Mouse (Mus musculus): ENCODE measurements around the gene Tex19.1. TPM values are rescaled to one million over a fixed set of nuclear protein-coding genes. Genes with fewer than 3 reads are reported as not detected.
"Not testable (repeated sequence)": the region's sequence is repeated elsewhere in the genome, so short reads cannot be mapped to it uniquely, and the experiment has no call there.

Gene Tex19.1
- polyA plus RNA-seq (2014; fragmentation: Nextera tagmentation; extraction: Ambion mirVana): not detected in 2 replicates

- Histone ChIP-seq H3K9me3 (ENCODE audit: control insufficient read depth, low read depth, low read length) (no peaks in the 10 kb centered on the region), H3K4me2 (replicated peaks; ENCODE audit: low read depth, low read length) (no peak within 1 kb of the TSS), H3K4me3 (ENCODE audit: low read depth, low read length) (no peak within 1 kb of the TSS), H3K4me1 (ENCODE audit: control insufficient read depth, insufficient read depth, low read length) (no peaks in the 10 kb centered on the region), H3K27ac (ENCODE audit: low read length) (no peak within 1 kb of the TSS), H3K9ac (replicated peaks; ENCODE audit: low read depth, low read length) (no peak within 1 kb of the TSS), H3K27me3 (ENCODE audit: control insufficient read depth, insufficient read depth, low read length) (no peaks in the 10 kb centered on the region), H3K36me3 (ENCODE audit: control insufficient read depth, insufficient read depth, low read length) (no peaks in the 10 kb centered on the region)
- ATAC-seq (ENCODE audit: insufficient number of reproducible peaks, insufficient read depth, low FRiP score, low read depth): no peak
- WGBS: 93% methylated on average over 22 of the region's 22 CpGs
These were observed at the start of gene Tex19.1 for GRCm38 (mm10) chr11:121145865-121146264. TSS of gene Tex19.1 (plus strand) at chr11:121146143.

GRCm38 (mm10) chr11:121099762-121100161, 46.2 kb upstream of the Tex19.1 start:
- H3K4me1 ChIP-seq (ENCODE audit: control insufficient read depth, insufficient read depth, low read length): no peaks in the 10 kb centered on the region
- no peak overlapping the region for H3K4me2 ChIP-seq (replicated peaks; ENCODE audit: low read depth, low read length)
- H3K27ac ChIP-seq (ENCODE audit: low read length): no peak overlapping the region
- no peaks in the 10 kb centered on the region for H3K9me3 ChIP-seq (ENCODE audit: control insufficient read depth, low read depth, low read length)
- H3K9ac ChIP-seq (replicated peaks; ENCODE audit: low read depth, low read length): no peak overlapping the region
- H3K36me3 ChIP-seq (ENCODE audit: control insufficient read depth, insufficient read depth, low read length): no peaks in the 10 kb centered on the region
- no peak for ATAC-seq (ENCODE audit: insufficient number of reproducible peaks, insufficient read depth, low FRiP score, low read depth)
- WGBS: 68% methylated on average over 7 of the region's 7 CpGs
- H3K27me3 ChIP-seq (ENCODE audit: control insufficient read depth, insufficient read depth, low read length): no peaks in the 10 kb centered on the region
- H3K4me3 ChIP-seq (ENCODE audit: low read depth, low read length): no peak overlapping the region

GRCm38 (mm10) chr11:121100692-121101091, 45.3 kb upstream of the Tex19.1 start:
- no peaks in the 10 kb centered on the region for H3K9me3 ChIP-seq (ENCODE audit: control insufficient read depth, low read depth, low read length)
- H3K27me3 ChIP-seq (ENCODE audit: control insufficient read depth, insufficient read depth, low read length): no peaks in the 10 kb centered on the region
- H3K27ac ChIP-seq (ENCODE audit: low read length): no peak overlapping the region
- H3K4me2 ChIP-seq (replicated peaks; ENCODE audit: low read depth, low read length): no peak overlapping the region
- 51% methylated on average over 7 of the region's 7 CpGs for whole genome bisulfite sequencing
- no peak for ATAC-seq (ENCODE audit: insufficient number of reproducible peaks, insufficient read depth, low FRiP score, low read depth)
- H3K36me3 ChIP-seq (ENCODE audit: control insufficient read depth, insufficient read depth, low read length): no peaks in the 10 kb centered on the region
- no peak overlapping the region for H3K4me3 ChIP-seq (ENCODE audit: low read depth, low read length)
- H3K4me1 ChIP-seq (ENCODE audit: control insufficient read depth, insufficient read depth, low read length): no peaks in the 10 kb centered on the region
- H3K9ac ChIP-seq (replicated peaks; ENCODE audit: low read depth, low read length): no peak overlapping the region

GRCm38 (mm10) chr11:121101124-121101805, 44.7 kb upstream of the Tex19.1 start:
- H3K27me3 ChIP-seq (ENCODE audit: control insufficient read depth, insufficient read depth, low read length): no peaks in the 10 kb centered on the region
- no peak overlapping the region for H3K4me3 ChIP-seq (ENCODE audit: low read depth, low read length)
- no peak overlapping the region for H3K4me2 ChIP-seq (replicated peaks; ENCODE audit: low read depth, low read length)
- 85% methylated on average over 4 of the region's 4 CpGs for WGBS
- H3K36me3 ChIP-seq (ENCODE audit: control insufficient read depth, insufficient read depth, low read length): no peaks in the 10 kb centered on the region
- H3K9me3 ChIP-seq (ENCODE audit: control insufficient read depth, low read depth, low read length): no peaks in the 10 kb centered on the region
- ATAC-seq (ENCODE audit: insufficient number of reproducible peaks, insufficient read depth, low FRiP score, low read depth): no peak
- H3K9ac ChIP-seq (replicated peaks; ENCODE audit: low read depth, low read length): no peak overlapping the region
- H3K27ac ChIP-seq (ENCODE audit: low read length): no peak overlapping the region
- H3K4me1 ChIP-seq (ENCODE audit: control insufficient read depth, insufficient read depth, low read length): no peaks in the 10 kb centered on the region

- not testable (repeated sequence) for H3K9me3 ChIP-seq (ENCODE audit: control insufficient read depth, low read depth, low read length); H3K9ac ChIP-seq (replicated peaks; ENCODE audit: low read depth, low read length); H3K27me3 ChIP-seq (ENCODE audit: control insufficient read depth, insufficient read depth, low read length); ATAC-seq (ENCODE audit: insufficient number of reproducible peaks, insufficient read depth, low FRiP score, low read depth); H3K36me3 ChIP-seq (ENCODE audit: control insufficient read depth, insufficient read depth, low read length); H3K4me1 ChIP-seq (ENCODE audit: control insufficient read depth, insufficient read depth, low read length); H3K27ac ChIP-seq (ENCODE audit: low read length); H3K4me3 ChIP-seq (ENCODE audit: low read depth, low read length); H3K4me2 ChIP-seq (replicated peaks; ENCODE audit: low read depth, low read length)
- WGBS: 75% methylated on average over 1 of the region's 1 CpGs
These were observed 38.7 kb upstream of the Tex19.1 start for GRCm38 (mm10) chr11:121107242-121107641.

GRCm38 (mm10) chr11:121108061-121108460, 37.9 kb upstream of the Tex19.1 start:
- ATAC-seq (ENCODE audit: insufficient number of reproducible peaks, insufficient read depth, low FRiP score, low read depth): 0 out of 2 replicates have a peak, but pooled peaks have one; percentile 28
- H3K9ac ChIP-seq (replicated peaks; ENCODE audit: low read depth, low read length): no peak overlapping the region
- H3K36me3 ChIP-seq (ENCODE audit: control insufficient read depth, insufficient read depth, low read length): no peaks in the 10 kb centered on the region
- no peak overlapping the region for H3K4me2 ChIP-seq (replicated peaks; ENCODE audit: low read depth, low read length)
- H3K4me1 ChIP-seq (ENCODE audit: control insufficient read depth, insufficient read depth, low read length): peaks cover 3% of the 10 kb centered on the region; the same call in 1 of the 2 replicates
- 39% methylated on average over 9 of the region's 9 CpGs for WGBS
- H3K27me3 ChIP-seq (ENCODE audit: control insufficient read depth, insufficient read depth, low read length): no peaks in the 10 kb centered on the region
- no peak overlapping the region for H3K4me3 ChIP-seq (ENCODE audit: low read depth, low read length)
- H3K9me3 ChIP-seq (ENCODE audit: control insufficient read depth, low read depth, low read length): no peaks in the 10 kb centered on the region
- H3K27ac ChIP-seq (ENCODE audit: low read length): no peak overlapping the region

- Histone ChIP-seq H3K4me3 (ENCODE audit: low read depth, low read length) (no peak overlapping the region), H3K4me1 (ENCODE audit: control insufficient read depth, insufficient read depth, low read length) (peaks cover 3% of the 10 kb centered on the region; the same call in 1 of the 2 replicates), H3K9me3 (ENCODE audit: control insufficient read depth, low read depth, low read length) (no peaks in the 10 kb centered on the region), H3K4me2 (replicated peaks; ENCODE audit: low read depth, low read length) (no peak overlapping the region), H3K27me3 (ENCODE audit: control insufficient read depth, insufficient read depth, low read length) (no peaks in the 10 kb centered on the region), H3K9ac (replicated peaks; ENCODE audit: low read depth, low read length) (no peak overlapping the region), H3K27ac (ENCODE audit: low read length) (no peak overlapping the region), H3K36me3 (ENCODE audit: control insufficient read depth, insufficient read depth, low read length) (no peaks in the 10 kb centered on the region)
- no peak for ATAC-seq (ENCODE audit: insufficient number of reproducible peaks, insufficient read depth, low FRiP score, low read depth)
- 15% methylated on average over 2 of the region's 2 CpGs for WGBS
These were observed 36.0 kb upstream of the Tex19.1 start for GRCm38 (mm10) chr11:121109986-121110385.

GRCm38 (mm10) chr11:121111051-121111450, 34.9 kb upstream of the Tex19.1 start:
- H3K4me3 ChIP-seq (ENCODE audit: low read depth, low read length): no peak overlapping the region
- no peak overlapping the region for H3K27ac ChIP-seq (ENCODE audit: low read length)
- H3K9ac ChIP-seq (replicated peaks; ENCODE audit: low read depth, low read length): no peak overlapping the region
- H3K4me1 ChIP-seq (ENCODE audit: control insufficient read depth, insufficient read depth, low read length): peaks cover 3% of the 10 kb centered on the region; the same call in 1 of the 2 replicates
- no peaks in the 10 kb centered on the region for H3K36me3 ChIP-seq (ENCODE audit: control insufficient read depth, insufficient read depth, low read length)
- ATAC-seq (ENCODE audit: insufficient number of reproducible peaks, insufficient read depth, low FRiP score, low read depth): no peak
- no peaks in the 10 kb centered on the region for H3K27me3 ChIP-seq (ENCODE audit: control insufficient read depth, insufficient read depth, low read length)
- WGBS: 85% methylated on average over 3 of the region's 3 CpGs
- H3K9me3 ChIP-seq (ENCODE audit: control insufficient read depth, low read depth, low read length): no peaks in the 10 kb centered on the region
- no peak overlapping the region for H3K4me2 ChIP-seq (replicated peaks; ENCODE audit: low read depth, low read length)

- no peak overlapping the region for H3K4me2 ChIP-seq (replicated peaks; ENCODE audit: low read depth, low read length)
- no peaks in the 10 kb centered on the region for H3K9me3 ChIP-seq (ENCODE audit: control insufficient read depth, low read depth, low read length)
- no peak overlapping the region for H3K4me3 ChIP-seq (ENCODE audit: low read depth, low read length)
- no peaks in the 10 kb centered on the region for H3K27me3 ChIP-seq (ENCODE audit: control insufficient read depth, insufficient read depth, low read length)
- H3K4me1 ChIP-seq (ENCODE audit: control insufficient read depth, insufficient read depth, low read length): peaks cover 3% of the 10 kb centered on the region; the same call in 1 of the 2 replicates
- no peak overlapping the region for H3K27ac ChIP-seq (ENCODE audit: low read length)
- ATAC-seq (ENCODE audit: insufficient number of reproducible peaks, insufficient read depth, low FRiP score, low read depth): no peak
- H3K9ac ChIP-seq (replicated peaks; ENCODE audit: low read depth, low read length): no peak overlapping the region
- no peaks in the 10 kb centered on the region for H3K36me3 ChIP-seq (ENCODE audit: control insufficient read depth, insufficient read depth, low read length)
- 78% methylated on average over 1 of the region's 1 CpGs for WGBS
These were observed 34.3 kb upstream of the Tex19.1 start for GRCm38 (mm10) chr11:121111601-121112000.
